Mouse (Mus musculus) lung, embryonic 15.5 days (tissue): ENCODE results near the gene Akr1d1. TPM values are rescaled to one million over a fixed set of nuclear protein-coding genes. Genes with fewer than 3 reads are reported as not detected.

ENCODE experiments used
- ATAC-seq: fragments of 200-750 bp; cut with Nextera tagmentation; 2 replicates; pipeline ENCODE4 v1.8.0; 2017; ENCODE audit warnings: moderate number of reproducible peaks, borderline replicate concordance; ENCODE audit not compliant: low FRiP score, low TSS enrichment; ENCODE audit errors: extremely low read depth
- H3K27ac ChIP-seq: fragments of 300-500 bp; sonication (generic); 2 replicates; pipeline ENCODE4 v1.5.1; 2015; ENCODE audit warnings: moderate library complexity, mild to moderate bottlenecking, inconsistent platforms
- H3K27me3 ChIP-seq: fragments of 300-500 bp; sonication (generic); 2 replicates; pipeline ENCODE4 v1.6.1; 2015; ENCODE audit warnings: inconsistent platforms
- H3K36me3 ChIP-seq: fragments of 300-500 bp; sonication (generic); 2 replicates; pipeline ENCODE4 v1.6.1; 2015; ENCODE audit warnings: inconsistent platforms
- H3K4me1 ChIP-seq: fragments of 300-500 bp; sonication (generic); 2 replicates; pipeline ENCODE4 v1.6.1; 2015; ENCODE audit warnings: inconsistent platforms
- H3K4me2 ChIP-seq: fragments of 300-500 bp; sonication (generic); 2 replicates; pipeline ENCODE4 v1.6.1; 2015; ENCODE audit warnings: inconsistent platforms, mild to moderate bottlenecking, moderate library complexity
- H3K4me3 ChIP-seq: fragments of 300-500 bp; sonication (generic); 2 replicates; pipeline ENCODE4 v1.5.1; 2015; ENCODE audit warnings: mild to moderate bottlenecking, inconsistent platforms
- H3K9ac ChIP-seq: fragments of 300-500 bp; sonication (generic); 2 replicates; pipeline ENCODE4 v1.6.1; 2015; ENCODE audit warnings: inconsistent platforms
- H3K9me3 ChIP-seq: fragments of 300-500 bp; sonication (generic); 2 replicates; pipeline ENCODE4 v1.6.1; 2016; ENCODE audit warnings: inconsistent platforms
- WGBS: fragments of 180-500 bp; shearing (Covaris S2); methylation state at CpG from one replicate; pipeline ENCODE4 v1.1.7; 2015; 5-methylcytosine and 5-hydroxymethylcytosine counted together
- polyA plus RNA-seq: library from polyadenylated mRNA; unstranded; fragments of >200 nt; fragmentation: Nextera tagmentation; extraction: Ambion mirVana; gene quantifications from 2 replicates; pipeline ENCODE4 v1.2.1, GENCODE M21; 2015

The Akr1d1 gene
- polyA plus RNA-seq, 1 experiment from 2014 or later, result not detected

- no peak for ATAC-seq
- H3K9ac ChIP-seq, result no peak overlapping the region
- H3K4me2 ChIP-seq, result no peak overlapping the region
- no peak overlapping the region for H3K4me3 ChIP-seq
- H3K4me1 ChIP-seq, result no peaks in the 10 kb centered on the region
- no peaks in the 10 kb centered on the region for H3K9me3 ChIP-seq
- H3K27ac ChIP-seq, result no peak overlapping the region
- H3K36me3 ChIP-seq, result no peaks in the 10 kb centered on the region
- no peaks in the 10 kb centered on the region for H3K27me3 ChIP-seq
- WGBS, result 83% methylated on average over 3 of the region's 3 CpGs
Observed at GRCm38 (mm10) chr6:37532036-37532435, 2.1 kb downstream of the Akr1d1 start.

DNA sequence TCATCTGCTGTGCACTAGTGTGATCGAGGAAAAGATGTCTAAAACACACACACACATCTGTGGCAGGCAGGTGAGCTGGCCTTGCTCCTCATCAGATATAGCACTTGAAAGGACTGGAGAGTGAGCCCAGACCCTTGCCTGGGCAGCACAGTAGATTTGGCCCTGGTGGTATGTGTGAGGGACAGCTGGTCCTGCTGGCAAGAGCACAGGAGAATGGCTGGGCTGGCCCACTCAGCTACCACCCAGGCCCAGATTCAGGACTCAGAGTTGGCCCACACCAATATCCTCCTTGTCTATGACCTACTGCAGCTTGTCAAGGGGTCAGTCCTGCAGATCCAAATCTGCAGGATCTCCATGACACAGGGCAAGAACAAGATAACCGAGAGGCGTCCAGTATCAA lies 6.9 kb downstream of the Akr1d1 start:
- Histone ChIP-seq H3K27ac (no peak overlapping the region), H3K4me2 (no peak overlapping the region), H3K9ac (no peak overlapping the region), H3K27me3 (no peaks in the 10 kb centered on the region), H3K4me1 (no peaks in the 10 kb centered on the region), H3K4me3 (no peak overlapping the region), H3K36me3 (no peaks in the 10 kb centered on the region), H3K9me3 (no peaks in the 10 kb centered on the region)
- ATAC-seq, result no peak
- 71% methylated on average over 3 of the region's 3 CpGs for WGBS

DNA sequence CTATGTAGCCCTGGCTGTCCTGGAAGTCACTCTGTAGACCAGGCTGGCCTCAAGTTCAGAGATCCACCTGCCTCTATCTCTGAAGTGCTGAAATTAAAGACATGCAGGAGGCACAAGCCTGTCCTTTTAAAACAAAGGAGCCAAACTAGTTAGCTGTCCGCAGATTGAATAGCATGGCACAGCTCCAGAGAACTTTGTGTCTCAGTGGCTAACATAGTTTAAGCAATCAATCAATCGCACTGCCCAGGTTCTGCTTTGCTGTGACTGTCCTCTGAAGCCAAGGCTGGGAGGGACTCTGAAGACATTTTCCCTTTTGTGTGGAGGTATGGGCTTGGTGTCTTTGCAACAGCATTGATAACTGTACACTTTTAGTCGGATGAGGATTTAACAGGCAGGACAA lies 7.8 kb downstream of the Akr1d1 start:
- Histone ChIP-seq H3K27ac (no peak overlapping the region), H3K9ac (no peak overlapping the region), H3K9me3 (no peaks in the 10 kb centered on the region), H3K4me1 (no peaks in the 10 kb centered on the region), H3K36me3 (no peaks in the 10 kb centered on the region), H3K27me3 (no peaks in the 10 kb centered on the region), H3K4me3 (no peak overlapping the region), H3K4me2 (no peak overlapping the region)
- ATAC-seq, result no peak
- 74% methylated on average over 3 of the region's 3 CpGs for WGBS

DNA sequence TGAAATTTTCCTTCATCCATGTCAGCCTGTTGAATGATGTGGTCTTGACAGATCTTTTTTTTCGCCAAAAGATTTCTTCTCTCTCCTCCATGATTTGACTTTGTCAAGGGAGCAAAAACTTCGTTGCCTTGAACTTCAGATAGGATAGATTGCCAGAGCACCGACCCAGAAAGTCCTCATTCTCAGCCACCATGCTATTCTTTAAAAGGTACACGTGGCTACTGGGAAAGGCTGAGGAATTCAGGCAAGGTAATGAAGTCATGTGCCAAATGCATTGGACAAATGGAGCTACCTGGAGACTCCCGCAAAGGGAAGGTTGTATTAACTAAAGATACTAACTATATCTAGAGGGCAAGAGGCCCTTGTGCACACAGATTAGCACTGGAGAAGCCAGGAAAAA lies 8.8 kb downstream of the Akr1d1 start:
- no peak overlapping the region for H3K4me3 ChIP-seq
- H3K9me3 ChIP-seq, result no peaks in the 10 kb centered on the region
- WGBS, result 74% methylated on average over 5 of the region's 5 CpGs
- no peaks in the 10 kb centered on the region for H3K27me3 ChIP-seq
- H3K4me1 ChIP-seq, result no peaks in the 10 kb centered on the region
- no peak overlapping the region for H3K9ac ChIP-seq
- no peak for ATAC-seq
- H3K36me3 ChIP-seq, result no peaks in the 10 kb centered on the region
- no peak overlapping the region for H3K4me2 ChIP-seq
- no peak overlapping the region for H3K27ac ChIP-seq

GRCm38 (mm10) chr6:37539403-37539802 lies 9.4 kb downstream of the Akr1d1 start:
- H3K9ac ChIP-seq, result no peak overlapping the region
- ATAC-seq, result no peak
- H3K4me3 ChIP-seq, result no peak overlapping the region
- no peaks in the 10 kb centered on the region for H3K27me3 ChIP-seq
- no peak overlapping the region for H3K27ac ChIP-seq
- no peaks in the 10 kb centered on the region for H3K36me3 ChIP-seq
- no peaks in the 10 kb centered on the region for H3K4me1 ChIP-seq
- H3K4me2 ChIP-seq, result no peak overlapping the region
- WGBS, result 52% methylated on average over 9 of the region's 9 CpGs
- no peaks in the 10 kb centered on the region for H3K9me3 ChIP-seq

DNA sequence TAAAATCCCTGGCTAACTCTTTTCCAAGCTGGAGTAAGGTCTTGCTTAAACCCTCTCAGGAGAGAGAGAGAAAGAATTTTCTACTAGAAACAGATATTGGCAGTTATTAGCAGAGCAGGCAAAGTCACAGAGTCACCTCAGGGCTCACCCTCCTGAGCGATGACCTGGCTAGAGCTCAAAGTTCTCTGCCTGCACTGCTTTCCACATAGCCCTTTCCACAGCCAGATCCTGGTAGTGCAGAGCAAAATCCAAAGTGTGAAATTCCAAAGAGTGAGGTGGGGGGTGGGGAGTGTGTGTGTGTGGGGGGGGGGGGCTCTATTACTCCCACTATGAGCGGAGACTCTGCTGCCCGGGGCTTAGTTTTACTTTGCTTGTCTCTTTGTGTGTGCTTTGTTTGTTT lies 10.1 kb downstream of the Akr1d1 start:
- Histone ChIP-seq H3K4me2 (no peak overlapping the region), H3K4me1 (no peaks in the 10 kb centered on the region), H3K9ac (no peak overlapping the region), H3K4me3 (no peak overlapping the region), H3K27ac (no peak overlapping the region), H3K9me3 (no peaks in the 10 kb centered on the region), H3K36me3 (no peaks in the 10 kb centered on the region), H3K27me3 (no peaks in the 10 kb centered on the region)
- no peak for ATAC-seq
- 51% methylated on average over 3 of the region's 3 CpGs for WGBS

DNA sequence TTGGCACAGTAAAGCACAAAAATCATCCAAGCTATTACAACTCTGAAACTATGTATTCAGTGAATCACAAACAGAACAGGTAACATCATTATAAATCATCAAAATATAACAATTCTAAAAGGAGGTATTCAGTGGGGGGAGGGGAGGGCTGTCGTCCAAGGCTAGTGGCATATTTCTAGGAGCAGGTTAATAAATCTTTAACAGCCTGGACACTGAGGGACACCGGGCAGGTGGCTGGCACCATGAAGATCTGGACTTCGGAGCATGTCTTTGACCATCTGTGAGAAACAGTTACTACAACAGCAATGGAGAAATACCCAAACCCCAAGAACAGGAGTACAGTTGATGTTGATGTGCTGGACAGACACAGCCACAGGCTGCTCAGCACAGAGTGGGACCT lies 11.2 kb downstream of the Akr1d1 start:
- Histone ChIP-seq H3K4me3 (no peak overlapping the region), H3K27me3 (no peaks in the 10 kb centered on the region), H3K4me1 (no peaks in the 10 kb centered on the region), H3K9me3 (no peaks in the 10 kb centered on the region), H3K4me2 (no peak overlapping the region), H3K36me3 (no peaks in the 10 kb centered on the region), H3K27ac (no peak overlapping the region), H3K9ac (no peak overlapping the region)
- WGBS, result 64% methylated on average over 3 of the region's 3 CpGs
- no peak for ATAC-seq

- Histone ChIP-seq H3K4me2 (no peak overlapping the region), H3K36me3 (no peaks in the 10 kb centered on the region), H3K4me1 (no peaks in the 10 kb centered on the region), H3K27ac (no peak overlapping the region), H3K4me3 (no peak overlapping the region), H3K9me3 (no peaks in the 10 kb centered on the region), H3K27me3 (no peaks in the 10 kb centered on the region), H3K9ac (no peak overlapping the region)
- ATAC-seq, result no peak
- 89% methylated on average over 3 of the region's 3 CpGs for WGBS
Observed at GRCm38 (mm10) chr6:37542145-37542544, 12.2 kb downstream of the Akr1d1 start.

DNA sequence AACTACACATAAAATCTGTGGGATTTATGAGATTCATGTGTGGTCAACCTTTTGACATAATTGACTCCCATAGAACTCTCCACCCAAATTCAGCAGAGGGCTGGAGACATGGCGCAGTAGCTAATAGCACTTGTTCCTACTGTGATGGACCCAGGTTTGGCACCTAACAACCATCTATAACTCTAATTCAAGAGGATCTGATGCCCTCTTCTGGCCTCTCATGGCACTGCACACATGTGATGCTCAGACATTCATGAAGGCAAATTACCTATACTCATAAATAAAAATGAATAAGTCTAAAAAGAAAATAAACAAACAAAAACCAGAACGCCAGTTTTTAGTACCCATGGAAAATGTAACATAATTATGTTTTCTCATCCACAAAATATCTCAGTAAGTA lies 22.8 kb downstream of the Akr1d1 start:
- WGBS, result 83% methylated on average over 2 of the region's 2 CpGs
- Histone ChIP-seq H3K9ac (no peak overlapping the region), H3K36me3 (no peaks in the 10 kb centered on the region), H3K9me3 (no peaks in the 10 kb centered on the region), H3K4me1 (no peaks in the 10 kb centered on the region), H3K4me3 (no peak overlapping the region), H3K27me3 (no peaks in the 10 kb centered on the region), H3K27ac (no peak overlapping the region), H3K4me2 (no peak overlapping the region)
- ATAC-seq, result no peak

GRCm38 (mm10) chr6:37553926-37554325 lies 24.0 kb downstream of the Akr1d1 start:
- Histone ChIP-seq H3K4me1 (no peaks in the 10 kb centered on the region), H3K9me3 (no peaks in the 10 kb centered on the region), H3K27me3 (no peaks in the 10 kb centered on the region), H3K9ac (no peak overlapping the region), H3K36me3 (no peaks in the 10 kb centered on the region), H3K4me3 (no peak overlapping the region), H3K4me2 (no peak overlapping the region), H3K27ac (no peak overlapping the region)
- ATAC-seq, result no peak
- WGBS, result 60% methylated on average over 3 of the region's 3 CpGs

- Histone ChIP-seq H3K27ac (no peak overlapping the region), H3K4me1 (no peaks in the 10 kb centered on the region), H3K36me3 (no peaks in the 10 kb centered on the region), H3K4me3 (no peak overlapping the region), H3K9me3 (no peaks in the 10 kb centered on the region), H3K4me2 (no peak overlapping the region), H3K9ac (no peak overlapping the region), H3K27me3 (no peaks in the 10 kb centered on the region)
- 86% methylated on average over 1 of the region's 1 CpGs for WGBS
- no peak for ATAC-seq
Observed at GRCm38 (mm10) chr6:37554327-37554726, 24.4 kb downstream of the Akr1d1 start.

DNA sequence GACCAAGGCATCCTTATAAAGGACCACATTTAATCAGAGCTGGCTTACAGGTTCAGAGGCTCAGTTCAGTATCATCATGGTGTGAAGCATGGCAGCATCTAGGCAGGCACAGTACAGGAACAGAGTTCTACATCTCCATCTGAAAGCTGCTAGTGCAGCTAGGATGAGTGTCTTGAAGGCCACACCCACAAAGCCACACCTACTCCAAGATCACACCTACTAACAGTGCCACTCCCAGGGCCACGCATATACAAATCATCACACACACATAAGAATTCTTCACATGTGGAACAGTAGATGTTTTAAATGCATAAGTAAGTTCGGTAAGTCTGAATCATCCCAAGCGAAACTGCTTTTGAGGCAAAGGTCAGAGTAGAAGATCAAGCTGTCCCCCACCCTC lies 33.9 kb downstream of the Akr1d1 start:
- no peak overlapping the region for H3K4me3 ChIP-seq
- no peaks in the 10 kb centered on the region for H3K4me1 ChIP-seq
- H3K27ac ChIP-seq, result no peak overlapping the region
- H3K9ac ChIP-seq, result no peak overlapping the region
- H3K4me2 ChIP-seq, result no peak overlapping the region
- no peaks in the 10 kb centered on the region for H3K9me3 ChIP-seq
- 80% methylated on average over 3 of the region's 3 CpGs for WGBS
- no peaks in the 10 kb centered on the region for H3K27me3 ChIP-seq
- no peaks in the 10 kb centered on the region for H3K36me3 ChIP-seq
- ATAC-seq, result no peak

DNA sequence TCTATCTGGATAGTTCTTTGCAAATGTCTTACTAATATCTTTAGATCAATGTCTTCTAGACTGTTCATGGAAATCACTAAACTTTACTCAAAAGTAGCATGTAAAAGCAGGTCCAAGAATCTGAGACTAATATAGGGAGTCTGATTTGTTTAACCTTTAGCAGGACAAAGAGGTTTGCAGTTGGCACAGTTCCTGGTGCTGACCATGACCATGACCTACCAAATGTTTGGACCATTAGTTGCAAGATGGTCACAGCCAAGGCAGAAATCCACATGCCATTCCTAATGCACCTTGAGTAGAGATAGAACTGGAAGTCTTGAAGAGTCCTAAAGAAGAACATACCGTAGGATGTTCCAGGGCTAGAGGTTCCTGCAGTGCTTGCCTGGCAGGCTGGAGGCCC lies 37.4 kb downstream of the Akr1d1 start:
- 83% methylated on average over 1 of the region's 1 CpGs for WGBS
- no peaks in the 10 kb centered on the region for H3K9me3 ChIP-seq
- H3K4me1 ChIP-seq, result no peaks in the 10 kb centered on the region
- H3K4me2 ChIP-seq, result no peak overlapping the region
- H3K4me3 ChIP-seq, result no peak overlapping the region
- no peak overlapping the region for H3K27ac ChIP-seq
- H3K27me3 ChIP-seq, result no peaks in the 10 kb centered on the region
- no peak overlapping the region for H3K9ac ChIP-seq
- ATAC-seq, result no peak
- H3K36me3 ChIP-seq, result no peaks in the 10 kb centered on the region
